Mouse (Mus musculus) spleen, postnatal 10 days (tissue): ENCODE results near the gene Gm20388.

Experiments
- DNase-seq, 2 experiments: peaks; one replicate each; pipeline ENCODE4 v3.0.0; 2021 to 2022; ENCODE audit warnings: low spot score in 2 of 2

Gm20388 gene

GRCm38 (mm10) chr8:120012927-120013326, 102.3 kb downstream of the Gm20388 start:
- no peak for DNase-seq

- DNase-seq, result no peak
Measured at GRCm38 (mm10) chr8:120014267-120015023, 103.8 kb downstream of the Gm20388 start.

GRCm38 (mm10) chr8:120015916-120016315, 105.3 kb downstream of the Gm20388 start:
- DNase-seq, result no peak

- DNase-seq, result no peak
Measured at GRCm38 (mm10) chr8:120016424-120016823, 105.8 kb downstream of the Gm20388 start.

- DNase-seq, result no peak
Measured at GRCm38 (mm10) chr8:120017349-120017748, 106.7 kb downstream of the Gm20388 start.

- no peak for DNase-seq
Measured at GRCm38 (mm10) chr8:120017786-120018185, 107.1 kb downstream of the Gm20388 start.

GRCm38 (mm10) chr8:120018379-120018778, 107.7 kb downstream of the Gm20388 start:
- DNase-seq, result no peak

- no peak for DNase-seq
Measured at GRCm38 (mm10) chr8:120019297-120019696, 108.7 kb downstream of the Gm20388 start.

- DNase-seq, result no peak
Measured at GRCm38 (mm10) chr8:120020298-120020697, 109.7 kb downstream of the Gm20388 start.

- no peak for DNase-seq
Measured at GRCm38 (mm10) chr8:120026199-120026598, 115.6 kb downstream of the Gm20388 start.

- DNase-seq, result no peak
Measured at GRCm38 (mm10) chr8:120026991-120027390, 116.3 kb downstream of the Gm20388 start.

GRCm38 (mm10) chr8:120030447-120030846, 119.8 kb downstream of the Gm20388 start:
- no peak for DNase-seq

GRCm38 (mm10) chr8:120032549-120033208, 122.0 kb downstream of the Gm20388 start:
- no peak for DNase-seq

- DNase-seq, result no peak
Measured at GRCm38 (mm10) chr8:120034471-120034870, 123.8 kb downstream of the Gm20388 start.

GRCm38 (mm10) chr8:120036111-120036510, 125.5 kb downstream of the Gm20388 start:
- DNase-seq, result no peak

- DNase-seq, result no peak
Measured at GRCm38 (mm10) chr8:120036578-120036977, 125.9 kb downstream of the Gm20388 start.

GRCm38 (mm10) chr8:120037199-120037598, 126.6 kb downstream of the Gm20388 start:
- no peak for DNase-seq

- no peak for DNase-seq
Measured at GRCm38 (mm10) chr8:120037611-120038010, 127.0 kb downstream of the Gm20388 start.

- no peak for DNase-seq
Measured at GRCm38 (mm10) chr8:120038741-120039140, 128.1 kb downstream of the Gm20388 start.

- DNase-seq, result no peak
Measured at GRCm38 (mm10) chr8:120039313-120039919, 128.8 kb downstream of the Gm20388 start.

- peak in 1 of 2 experiments; percentile 40 for DNase-seq
Measured at GRCm38 (mm10) chr8:120040861-120041260, 130.2 kb downstream of the Gm20388 start.

GRCm38 (mm10) chr8:120042542-120043312, 132.1 kb downstream of the Gm20388 start:
- DNase-seq, result no peak
